Mouse (Mus musculus): ENCODE results near the gene Lrrc20. TPM values are rescaled to one million over a fixed set of nuclear protein-coding genes. Genes with fewer than 3 reads are reported as not detected.

Lrrc20 gene
- polyA plus RNA-seq, 2 experiments: 6.1 to 6.4 TPM

DNA sequence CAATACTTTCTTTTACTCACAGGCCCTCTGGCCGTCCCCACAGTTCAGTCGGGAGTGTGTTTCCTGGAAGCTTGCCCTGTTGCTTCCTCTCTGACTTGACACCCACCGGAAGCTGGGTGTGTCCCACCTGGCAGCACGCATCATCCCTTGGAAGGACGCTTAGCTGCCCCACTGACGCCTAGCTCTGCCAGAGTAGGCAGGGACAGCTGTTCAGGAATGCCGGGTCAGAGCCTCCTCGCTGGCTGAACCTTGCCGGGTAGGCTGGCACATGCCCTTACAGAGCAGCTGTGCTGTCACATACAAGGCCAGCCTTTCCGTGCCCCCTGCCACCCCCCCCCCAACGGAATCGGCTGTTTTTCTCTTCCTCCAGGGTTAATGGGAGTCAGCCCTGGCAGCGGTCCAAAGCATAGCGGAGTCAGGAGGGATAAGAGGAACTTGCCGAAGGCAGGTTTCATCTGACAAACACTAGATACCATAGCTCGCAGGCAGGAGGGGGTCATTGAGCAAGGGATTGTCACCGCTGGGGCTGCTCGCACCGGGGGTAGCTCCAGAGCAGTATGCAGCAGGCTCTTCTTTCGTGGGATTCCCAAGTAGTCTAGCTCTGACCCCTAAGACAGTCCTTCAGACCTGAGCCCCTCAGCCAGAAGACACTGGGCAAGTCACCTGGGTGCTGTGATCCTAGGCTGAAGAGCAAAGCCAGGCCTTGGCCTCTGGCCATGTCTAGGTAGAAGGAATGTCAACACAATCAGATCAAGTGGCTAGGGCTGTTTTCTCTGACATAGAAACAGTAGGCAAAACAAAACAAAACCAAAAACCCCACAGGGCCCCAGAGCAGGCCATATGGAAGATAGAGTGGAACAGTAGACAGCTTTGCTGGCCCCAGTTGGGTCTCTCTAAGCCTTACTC is 60.8 kb downstream of the Lrrc20 start:
- no peak for ATAC-seq (ENCODE audit: insufficient read depth)
- Histone ChIP-seq H3K36me3 (replicated peaks; ENCODE audit: control insufficient read depth, insufficient read depth, low read depth) (no peaks in the 10 kb centered on the region), H3K4me3 (ENCODE audit: insufficient read depth in 1 of 2, low read depth in 2 of 2, low read length in 2 of 2) (no peak overlapping the region), H3K9ac (replicated peaks) (no peak overlapping the region), H3K9me3 (ENCODE audit: control insufficient read depth, low read length) (no peaks in the 10 kb centered on the region), H3K4me2 (ENCODE audit: low read depth) (no peak overlapping the region; the same call in 1 of the 2 replicates), H3K27ac (no peak overlapping the region), H3K27me3 (ENCODE audit: control insufficient read depth, insufficient read depth, low read length) (no peaks in the 10 kb centered on the region), H3K4me1 (replicated peaks; ENCODE audit: control insufficient read depth in 2 of 2, insufficient read depth in 2 of 2, low read length in 1 of 2) (peaks cover 5 to 13% of the 10 kb centered on the region in 2 experiments)
- TF ChIP-seq EP300 (IDR thresholded peaks at IDR 0.05; ENCODE audit: low read depth) (no peak), CTCF (IDR thresholded peaks at IDR 0.05; ENCODE audit: low read depth) (no peak)
- 44% methylated on average over 20 of the region's 20 CpGs for WGBS (ENCODE audit: insufficient replicate concordance)
- DNase-seq (ENCODE audit: low read depth in 3 of 3, low spot score in 3 of 3): no peak

DNA sequence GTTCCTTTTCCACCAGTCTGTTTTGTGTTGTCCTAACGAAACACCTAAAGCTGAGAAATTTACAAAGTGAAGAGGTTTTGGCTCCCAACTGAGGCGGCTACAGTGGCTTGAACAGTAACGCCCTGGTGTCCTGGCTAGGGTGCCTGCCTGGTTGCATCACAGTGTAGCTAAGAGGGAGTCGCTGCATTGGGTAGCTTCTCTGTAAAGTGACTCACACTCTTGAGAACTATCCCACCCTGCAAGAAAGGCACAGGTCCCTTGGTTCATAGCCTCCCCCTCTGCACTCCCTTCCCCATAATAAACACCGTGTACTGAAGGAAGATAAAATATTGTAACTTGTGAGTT is 61.4 kb downstream of the Lrrc20 start:
- no peak for ATAC-seq (ENCODE audit: insufficient read depth)
- Histone ChIP-seq H3K27ac (no peak overlapping the region), H3K9me3 (ENCODE audit: control insufficient read depth, low read length) (no peaks in the 10 kb centered on the region), H3K9ac (replicated peaks) (no peak overlapping the region), H3K36me3 (replicated peaks; ENCODE audit: control insufficient read depth, insufficient read depth, low read depth) (no peaks in the 10 kb centered on the region), H3K4me1 (replicated peaks; ENCODE audit: control insufficient read depth in 2 of 2, insufficient read depth in 2 of 2, low read length in 1 of 2) (peaks cover 5 to 13% of the 10 kb centered on the region in 2 experiments), H3K4me3 (ENCODE audit: insufficient read depth in 1 of 2, low read depth in 2 of 2, low read length in 2 of 2) (no peak overlapping the region), H3K4me2 (ENCODE audit: low read depth) (no peak overlapping the region), H3K27me3 (ENCODE audit: control insufficient read depth, insufficient read depth, low read length) (no peaks in the 10 kb centered on the region)
- WGBS (ENCODE audit: insufficient replicate concordance): 80% methylated on average over 5 of the region's 5 CpGs
- TF ChIP-seq CTCF (IDR thresholded peaks at IDR 0.05; ENCODE audit: low read depth) (no peak), EP300 (IDR thresholded peaks at IDR 0.05; ENCODE audit: low read depth) (no peak)
- no peak for DNase-seq (ENCODE audit: low read depth in 3 of 3, low spot score in 3 of 3)

DNA sequence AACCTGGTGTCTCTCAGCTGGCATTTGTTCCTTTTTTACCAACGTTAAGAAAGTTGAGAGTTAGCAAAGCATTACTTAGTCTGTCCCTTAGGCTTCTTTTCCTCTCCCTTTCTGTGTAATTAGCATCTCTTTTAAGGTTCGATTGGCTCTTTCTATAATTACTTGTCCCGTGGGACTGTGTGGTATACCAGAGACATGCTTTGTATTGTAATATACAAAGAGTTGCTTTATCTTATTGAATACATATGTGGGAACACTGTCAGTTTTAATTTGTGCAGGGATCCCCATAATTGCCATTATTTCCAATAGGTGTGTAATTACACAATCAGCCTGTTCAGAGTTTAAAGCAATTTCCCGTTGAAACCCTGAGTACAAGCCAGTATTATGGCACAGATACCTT is 62.8 kb downstream of the Lrrc20 start:
- H3K9me3 ChIP-seq (ENCODE audit: control insufficient read depth, low read length): no peaks in the 10 kb centered on the region
- no peaks in the 10 kb centered on the region for H3K27me3 ChIP-seq (ENCODE audit: control insufficient read depth, insufficient read depth, low read length)
- 59% methylated on average over 4 of the region's 4 CpGs for WGBS (ENCODE audit: insufficient replicate concordance)
- H3K36me3 ChIP-seq (replicated peaks; ENCODE audit: control insufficient read depth, insufficient read depth, low read depth): no peaks in the 10 kb centered on the region
- H3K9ac ChIP-seq (replicated peaks): no peak overlapping the region
- H3K4me2 ChIP-seq (ENCODE audit: low read depth): no peak overlapping the region
- DNase-seq (ENCODE audit: low read depth in 3 of 3, low spot score in 3 of 3): no peak
- H3K4me3 ChIP-seq (ENCODE audit: insufficient read depth in 1 of 2, low read depth in 2 of 2, low read length in 2 of 2): no peak overlapping the region
- ATAC-seq (ENCODE audit: insufficient read depth): no peak
- H3K27ac ChIP-seq: no peak overlapping the region
- H3K4me1 ChIP-seq (replicated peaks; ENCODE audit: control insufficient read depth in 2 of 2, insufficient read depth in 2 of 2, low read length in 1 of 2): peaks cover 10 to 18% of the 10 kb centered on the region in 2 experiments
- TF ChIP-seq CTCF (IDR thresholded peaks at IDR 0.05; ENCODE audit: low read depth) (no peak), EP300 (IDR thresholded peaks at IDR 0.05; ENCODE audit: low read depth) (no peak)

DNA sequence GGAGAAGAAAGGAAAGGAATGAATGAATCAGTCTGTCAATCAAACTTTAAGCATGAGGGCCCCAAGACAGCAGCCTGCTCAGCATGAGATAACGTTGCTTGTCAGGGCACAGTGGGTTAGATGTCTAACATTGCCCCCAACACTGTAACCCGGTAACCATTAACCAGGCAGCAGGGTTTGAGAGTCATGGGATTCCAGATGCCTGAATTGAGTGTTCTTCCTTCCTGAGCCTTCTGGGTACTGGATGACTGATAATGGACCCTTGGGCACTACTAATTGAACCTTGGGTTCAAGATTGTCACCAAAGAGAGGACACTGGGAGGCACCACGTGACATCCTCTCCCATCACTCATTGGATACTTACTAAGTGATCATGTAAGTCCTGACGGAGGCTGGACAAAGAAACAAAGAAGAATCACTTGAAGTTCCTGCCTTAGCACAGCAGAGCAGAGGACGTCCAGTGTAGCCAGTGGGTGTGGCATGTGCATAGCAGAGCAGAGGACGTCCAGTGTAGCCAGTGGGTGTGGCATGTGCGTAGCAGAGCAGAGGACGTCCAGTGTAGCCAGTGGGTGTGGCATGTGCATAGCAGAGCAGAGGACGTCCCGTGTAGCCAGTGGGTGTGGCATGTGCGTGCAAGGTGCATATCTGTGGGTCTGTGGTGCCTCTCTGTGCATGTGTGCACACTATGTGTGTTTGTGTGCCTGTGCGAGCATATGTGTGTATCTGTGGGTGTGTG is 68.7 kb downstream of the Lrrc20 start:
- peak overlapping the region; percentile 27; the same call in 1 of the 2 replicates for H3K9ac ChIP-seq (replicated peaks)
- peak; percentile 93 for ATAC-seq (ENCODE audit: insufficient read depth)
- H3K4me3 ChIP-seq (ENCODE audit: insufficient read depth in 1 of 2, low read depth in 2 of 2, low read length in 2 of 2): peak overlapping the region; percentile 9 to 15; a peak in 3 of 4 replicates

DNA sequence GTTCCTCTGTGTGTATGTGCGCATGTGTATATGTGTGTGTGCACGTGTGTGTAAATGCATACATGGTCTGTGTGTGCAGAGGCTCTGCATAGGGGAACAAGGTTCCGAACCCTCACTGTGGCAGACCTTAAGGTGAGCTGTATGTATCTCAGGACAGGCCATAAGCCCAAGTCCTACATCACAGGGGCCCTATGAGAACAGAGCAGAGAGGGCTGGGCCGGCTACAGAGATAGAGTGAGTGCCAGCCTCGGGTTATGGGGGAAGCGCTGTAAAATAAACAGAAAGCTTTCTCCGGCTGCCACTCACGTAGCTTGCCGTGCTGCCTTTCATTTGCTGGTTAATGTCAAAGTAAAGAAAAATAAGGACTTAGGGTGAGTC is 69.3 kb downstream of the Lrrc20 start:
- Histone ChIP-seq H3K9ac (replicated peaks) (no peak overlapping the region), H3K27me3 (ENCODE audit: control insufficient read depth, insufficient read depth, low read length) (no peaks in the 10 kb centered on the region), H3K4me3 (ENCODE audit: insufficient read depth in 1 of 2, low read depth in 2 of 2, low read length in 2 of 2) (no peak overlapping the region), H3K4me2 (ENCODE audit: low read depth) (peak overlapping the region; percentile 67), H3K4me1 (replicated peaks; ENCODE audit: control insufficient read depth in 2 of 2, insufficient read depth in 2 of 2, low read length in 1 of 2) (peaks cover 20 to 25% of the 10 kb centered on the region in 2 experiments), H3K27ac (peak overlapping the region; percentile 36), H3K36me3 (replicated peaks; ENCODE audit: control insufficient read depth, insufficient read depth, low read depth) (no peaks in the 10 kb centered on the region), H3K9me3 (ENCODE audit: control insufficient read depth, low read length) (no peaks in the 10 kb centered on the region)
- 73% methylated on average over 9 of the region's 9 CpGs for WGBS (ENCODE audit: insufficient replicate concordance)
- no peak; the same call in 1 of the 2 replicates for ATAC-seq (ENCODE audit: insufficient read depth)
- TF ChIP-seq CTCF (IDR thresholded peaks at IDR 0.05; ENCODE audit: low read depth) (no peak), EP300 (IDR thresholded peaks at IDR 0.05; ENCODE audit: low read depth) (no peak)
- DNase-seq (ENCODE audit: low read depth in 3 of 3, low spot score in 3 of 3): no peak

More for the DNA sequence above, 68.7 kb downstream of the Lrrc20 start:
- Histone ChIP-seq H3K4me2 (ENCODE audit: low read depth) (peak overlapping the region; percentile 67), H3K27me3 (ENCODE audit: control insufficient read depth, insufficient read depth, low read length) (no peaks in the 10 kb centered on the region), H3K4me1 (replicated peaks; ENCODE audit: control insufficient read depth in 2 of 2, insufficient read depth in 2 of 2, low read length in 1 of 2) (peaks cover 20 to 25% of the 10 kb centered on the region in 2 experiments), H3K36me3 (replicated peaks; ENCODE audit: control insufficient read depth, insufficient read depth, low read depth) (no peaks in the 10 kb centered on the region), H3K27ac (peak overlapping the region; percentile 50), H3K9me3 (ENCODE audit: control insufficient read depth, low read length) (no peaks in the 10 kb centered on the region)
- peak; percentile 68 for TF ChIP-seq EP300 (IDR thresholded peaks at IDR 0.05; ENCODE audit: low read depth)
- TF ChIP-seq CTCF (IDR thresholded peaks at IDR 0.05; ENCODE audit: low read depth): peak; percentile 20
- 18% methylated on average over 12 of the region's 12 CpGs for WGBS (ENCODE audit: insufficient replicate concordance)
- DNase-seq (ENCODE audit: low read depth in 3 of 3, low spot score in 3 of 3): peak; percentile 70 to 71 (median 71)

All from liver, embryonic 14.5 days (tissue).